In the genomic region with DNA sequence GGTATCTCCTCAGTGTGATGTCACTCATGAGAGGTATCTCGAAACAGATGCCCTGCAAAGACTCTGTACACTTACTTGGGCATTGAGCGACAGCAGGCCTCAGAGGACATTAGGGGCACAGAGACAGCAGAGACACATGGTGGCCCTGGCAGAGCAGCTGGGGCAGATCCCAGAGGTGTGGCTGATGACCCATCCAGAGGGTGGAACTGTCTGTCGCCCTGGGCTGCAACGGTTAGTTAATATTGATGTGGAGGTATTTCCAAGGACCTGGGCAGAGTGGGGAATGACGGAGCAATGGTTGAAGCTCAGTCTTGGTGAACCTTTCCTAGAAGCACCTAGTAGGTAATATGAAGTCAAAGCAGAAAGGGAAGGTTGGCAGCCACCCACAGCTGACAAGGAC, we compare ENCODE assay signal across 17 mouse cellular contexts. TPM values are rescaled to one million over a fixed set of nuclear protein-coding genes. Genes with fewer than 3 reads are reported as not detected.
DNase-seq lines count a peak whose midpoint lies in the region; ATAC-seq and TF ChIP-seq lines count a peak whose summit lies in the region.
"Had no signal": no experiment of that assay in that cellular context is flagged by ENCODE, and none has a peak within 500 bp of the region (broad histone marks: within the 10 kb centered on the region; RNA-seq: fewer than 3 reads in every experiment).

No protein-coding gene starts in this region.

- H3K9me3 ChIP-seq in intestine, embryonic 15.5 days: no peaks in the 10 kb centered on the region
- no peaks in the 10 kb centered on the region for H3K9me3 ChIP-seq in intestine, embryonic 16.5 days (ENCODE audit: control insufficient read depth, low read length)
- no peaks in the 10 kb centered on the region for H3K9me3 ChIP-seq in stomach, embryonic 15.5 days
- H3K9me3 ChIP-seq in midbrain, embryonic 10.5 days (replicated peaks): no peaks in the 10 kb centered on the region
- H3K9me3 ChIP-seq: forebrain, embryonic 10.5 days; hindbrain, embryonic 10.5 days; liver, embryonic 12.5 days; midbrain, embryonic 15.5 days; neural tube, embryonic 12.5 days had no signal

- H3K36me3 ChIP-seq in intestine, embryonic 15.5 days: no peaks in the 10 kb centered on the region
- no peaks in the 10 kb centered on the region for H3K36me3 ChIP-seq in intestine, embryonic 16.5 days (ENCODE audit: control insufficient read depth, insufficient read depth, low read length)
- H3K36me3 ChIP-seq in stomach, embryonic 15.5 days: no peaks in the 10 kb centered on the region
- H3K36me3 ChIP-seq in midbrain, embryonic 10.5 days: no peaks in the 10 kb centered on the region
- H3K36me3 ChIP-seq: forebrain, embryonic 10.5 days; hindbrain, embryonic 10.5 days; liver, embryonic 12.5 days; midbrain, embryonic 15.5 days; neural tube, embryonic 12.5 days had no signal

- ATAC-seq in intestine, embryonic 15.5 days: peak; percentile 28; the same call in 1 of the 2 replicates
- ATAC-seq in intestine, embryonic 16.5 days: no peak
- peak; percentile 58 for ATAC-seq in erythroblast, adult 5-6 weeks (replicated peaks; ENCODE audit: low FRiP score, poor library complexity, severe bottlenecking)
- 0 out of 2 replicates have a peak, but pooled peaks have one; percentile 35 for ATAC-seq in stomach, embryonic 15.5 days (ENCODE audit: insufficient read depth, low FRiP score, low read depth)
- ATAC-seq: liver, embryonic 12.5 days; liver, postnatal 0 days; Patski had no signal

- no peak overlapping the region for H3K9ac ChIP-seq in intestine, embryonic 15.5 days
- no peak overlapping the region for H3K9ac ChIP-seq in intestine, embryonic 16.5 days (ENCODE audit: low read depth, low read length)
- H3K9ac ChIP-seq in stomach, embryonic 15.5 days: no peak overlapping the region
- H3K9ac ChIP-seq: liver, embryonic 12.5 days; liver, postnatal 0 days; midbrain, embryonic 15.5 days; neural tube, embryonic 12.5 days had no signal

- no peak overlapping the region for H3K27ac ChIP-seq in gastrocnemius, adult 2 months
- no peak overlapping the region for H3K27ac ChIP-seq in intestine, embryonic 15.5 days
- no peak overlapping the region for H3K27ac ChIP-seq in intestine, embryonic 16.5 days (ENCODE audit: low read length)
- H3K27ac ChIP-seq in stomach, embryonic 15.5 days: no peak overlapping the region
- no peak overlapping the region for H3K27ac ChIP-seq in midbrain, embryonic 10.5 days (replicated peaks)
- H3K27ac ChIP-seq: forebrain, embryonic 10.5 days; hindbrain, embryonic 10.5 days; kidney, postnatal 0 days; liver, embryonic 12.5 days; macrophage; midbrain, embryonic 15.5 days; neural tube, embryonic 12.5 days had no signal

- no peak overlapping the region for H3K4me2 ChIP-seq in intestine, embryonic 15.5 days (replicated peaks)
- H3K4me2 ChIP-seq in intestine, embryonic 16.5 days (ENCODE audit: low read depth, low read length): no peak overlapping the region
- H3K4me2 ChIP-seq in stomach, embryonic 15.5 days: no peak overlapping the region
- H3K4me2 ChIP-seq: liver, embryonic 12.5 days; midbrain, embryonic 15.5 days; neural tube, embryonic 12.5 days had no signal

- peaks cover 5% of the 10 kb centered on the region; the same call in 1 of the 2 replicates for H3K4me1 ChIP-seq in intestine, embryonic 15.5 days (replicated peaks)
- no peaks in the 10 kb centered on the region for H3K4me1 ChIP-seq in intestine, embryonic 16.5 days (ENCODE audit: control insufficient read depth, insufficient read depth, low read length)
- H3K4me1 ChIP-seq in stomach, embryonic 15.5 days: peaks cover 6% of the 10 kb centered on the region
- H3K4me1 ChIP-seq in midbrain, embryonic 10.5 days: peaks cover 8% of the 10 kb centered on the region
- H3K4me1 ChIP-seq: liver, embryonic 12.5 days; neural tube, embryonic 12.5 days had no signal

- H3K4me3 ChIP-seq in gastrocnemius, adult 2 months: no peak overlapping the region
- no peak overlapping the region for H3K4me3 ChIP-seq in intestine, embryonic 15.5 days (replicated peaks)
- no peak overlapping the region for H3K4me3 ChIP-seq in intestine, embryonic 16.5 days (ENCODE audit: low read length)
- no peak overlapping the region for H3K4me3 ChIP-seq in stomach, embryonic 15.5 days (replicated peaks)
- H3K4me3 ChIP-seq in midbrain, embryonic 10.5 days: no peak overlapping the region
- H3K4me3 ChIP-seq: forebrain, embryonic 10.5 days; hindbrain, embryonic 10.5 days; liver, embryonic 12.5 days; midbrain, embryonic 15.5 days; neural tube, embryonic 12.5 days had no signal

- intact Hi-C loops in gastrocnemius, adult 2 months (cut with DNase I): loop anchor here (1.0 kb wide), 1 partner anchor 118 kb away; no protein-coding TSS in a partner anchor

- WGBS in intestine, embryonic 15.5 days: 67% methylated on average over 5 of the region's 5 CpGs
- WGBS in intestine, embryonic 16.5 days: 70% methylated on average over 5 of the region's 5 CpGs
- 72% methylated on average over 5 of the region's 5 CpGs for WGBS in stomach, embryonic 15.5 days
- WGBS in midbrain, embryonic 10.5 days: 80% methylated on average over 5 of the region's 5 CpGs

- H3K27me3 ChIP-seq in intestine, embryonic 15.5 days (replicated peaks): peaks cover 4% of the 10 kb centered on the region; the same call in 1 of the 2 replicates
- no peaks in the 10 kb centered on the region for H3K27me3 ChIP-seq in intestine, embryonic 16.5 days (replicated peaks; ENCODE audit: control insufficient read depth, insufficient read depth, low read length)
- H3K27me3 ChIP-seq in stomach, embryonic 15.5 days (replicated peaks): no peaks in the 10 kb centered on the region
- H3K27me3 ChIP-seq in midbrain, embryonic 10.5 days (ENCODE audit: low read depth, poor library complexity, severe bottlenecking): peaks cover 28% of the 10 kb centered on the region
- H3K27me3 ChIP-seq: midbrain, embryonic 15.5 days; neural tube, embryonic 12.5 days; Patski had no signal

- no peak for TF ChIP-seq CTCF in gastrocnemius, adult 2 months (IDR thresholded peaks at IDR 0.05)

- DNase-seq in gastrocnemius, adult 2 months: peak; percentile 6
- DNase-seq in gastrocnemius, adult 8-10 months (ENCODE audit: low spot score in 2 of 2): no peak
- no peak for DNase-seq in midbrain, embryonic 10.5 days (ENCODE audit: low spot score)

RNA-seq across cellular contexts. Expression of gene Tekt5, which starts 3.5 kb away (rescaled TPM):
- not detected for total RNA-seq in gastrocnemius, adult 2 months (2021)
- not detected for total RNA-seq in gastrocnemius, adult 8-10 months (2022)
- polyA plus RNA-seq in intestine, embryonic 15.5 days (2015; fragmentation: Nextera tagmentation; extraction: Ambion mirVana): 0.15 and 0.25 TPM in 2 replicates
- 0.27 and 0.35 TPM in 2 replicates for polyA plus RNA-seq in intestine, embryonic 16.5 days (2015; fragmentation: Nextera tagmentation; extraction: Ambion mirVana)
- not detected in 2 replicates for total RNA-seq in erythroblast, adult 5-6 weeks (2015; ENCODE audit: low replicate concordance)
- not detected in 2 replicates for total RNA-seq in erythroblast, adult 5-6 weeks (2017; ENCODE audit: low replicate concordance)
- 0.98 TPM in 2 replicates for polyA plus RNA-seq in stomach, embryonic 15.5 days (2015; fragmentation: Nextera tagmentation; extraction: Ambion mirVana)
- polyA plus RNA-seq in midbrain, embryonic 10.5 days (2016; fragmentation: Nextera tagmentation; extraction: Ambion mirVana): not detected in 2 replicates
- total RNA-seq: gastrocnemius, postnatal 36 days had no signal
- polyA plus RNA-seq: liver, postnatal 0 days; macrophage; Patski had no signal

RNA-seq across cellular contexts. Expression of gene Nubp1, which starts 13.0 kb away (rescaled TPM):
- 1 to 10 TPM; 6.2 to 6.3 TPM for total RNA-seq in gastrocnemius, adult 2 months (2021)
- 1 to 10 TPM; 5.7 to 7.8 (median 6.8) TPM for total RNA-seq in gastrocnemius, adult 8-10 months (2022)
- polyA plus RNA-seq in intestine, embryonic 15.5 days (2015; fragmentation: Nextera tagmentation; extraction: Ambion mirVana): 55.4 and 56.6 TPM in 2 replicates
- 52.0 and 52.6 TPM in 2 replicates for polyA plus RNA-seq in intestine, embryonic 16.5 days (2015; fragmentation: Nextera tagmentation; extraction: Ambion mirVana)
- 1.0 and 6.7 TPM in 2 replicates for total RNA-seq in erythroblast, adult 5-6 weeks (2015; ENCODE audit: low replicate concordance)
- total RNA-seq in erythroblast, adult 5-6 weeks (2017; ENCODE audit: low replicate concordance): 7.8 and 8.6 TPM in 2 replicates
- polyA plus RNA-seq in stomach, embryonic 15.5 days (2015; fragmentation: Nextera tagmentation; extraction: Ambion mirVana): 52.2 and 54.9 TPM in 2 replicates
- polyA plus RNA-seq in midbrain, embryonic 10.5 days (2016; fragmentation: Nextera tagmentation; extraction: Ambion mirVana): 73.7 and 80.5 TPM in 2 replicates

RNA-seq across cellular contexts. Expression of gene Tvp23a, which starts 48.4 kb away (rescaled TPM):
- total RNA-seq in gastrocnemius, adult 2 months (2021): under 1 TPM in 1 of 2 experiments, not detected in 1; 0.11 TPM
- total RNA-seq in gastrocnemius, adult 8-10 months (2022): under 1 TPM; 0.08 to 0.24 (median 0.14) TPM
- polyA plus RNA-seq in intestine, embryonic 15.5 days (2015; fragmentation: Nextera tagmentation; extraction: Ambion mirVana): 7.1 and 9.0 TPM in 2 replicates
- 6.5 and 6.8 TPM in 2 replicates for polyA plus RNA-seq in intestine, embryonic 16.5 days (2015; fragmentation: Nextera tagmentation; extraction: Ambion mirVana)
- total RNA-seq in erythroblast, adult 5-6 weeks (2015; ENCODE audit: low replicate concordance): not detected in 2 replicates
- not detected in 2 replicates for total RNA-seq in erythroblast, adult 5-6 weeks (2017; ENCODE audit: low replicate concordance)
- 7.8 and 9.8 TPM in 2 replicates for polyA plus RNA-seq in stomach, embryonic 15.5 days (2015; fragmentation: Nextera tagmentation; extraction: Ambion mirVana)
- polyA plus RNA-seq in midbrain, embryonic 10.5 days (2016; fragmentation: Nextera tagmentation; extraction: Ambion mirVana): 22.9 and 27.5 TPM in 2 replicates
- polyA plus RNA-seq: macrophage had no signal
